Mouse (Mus musculus): ENCODE results near the gene Asic1. TPM values are rescaled to one million over a fixed set of nuclear protein-coding genes. Genes with fewer than 3 reads are reported as not detected.

The Asic1 gene
- polyA plus RNA-seq, 1 experiment from 2014 or later = 4.1 TPM

DNA sequence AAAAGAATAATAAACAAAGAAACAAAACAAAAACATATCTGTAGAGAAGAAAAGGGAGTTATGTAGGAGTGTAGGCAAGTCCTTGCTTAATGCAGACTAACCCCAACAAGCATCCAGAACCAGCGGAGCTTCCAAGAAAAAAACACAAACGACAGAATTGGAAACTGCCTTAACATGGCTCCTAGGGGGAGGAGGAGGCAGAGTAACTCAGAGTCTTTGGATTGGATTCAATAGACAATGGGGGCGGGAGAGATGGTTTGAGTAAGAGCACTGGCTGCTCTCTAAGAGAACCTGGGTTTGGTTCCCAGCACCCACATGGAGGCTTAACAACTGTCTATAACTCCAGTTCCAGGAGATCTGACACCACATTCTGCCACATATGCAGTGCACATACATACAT is 61.5 kb downstream of the Asic1 start:
- peaks cover 1% of the 10 kb centered on the region; the same call in 1 of the 2 replicates for H3K4me1 ChIP-seq (ENCODE audit: control insufficient read depth, insufficient read depth, low read length)
- H3K9me3 ChIP-seq (ENCODE audit: control insufficient read depth, low read length) = 0 out of 2 replicates have a peak, but pooled peaks cover 6% of the 10 kb centered on the region
- no peak overlapping the region for H3K4me2 ChIP-seq (ENCODE audit: low read depth, low read length)
- no peak for DNase-seq (ENCODE audit: low spot score)
- H3K27ac ChIP-seq (replicated peaks; ENCODE audit: low read depth, low read length) = no peak overlapping the region
- H3K36me3 ChIP-seq (ENCODE audit: control insufficient read depth, insufficient read depth, low read length) = peaks cover 78% of the 10 kb centered on the region
- WGBS = 95% methylated on average over 3 of the region's 3 CpGs
- ATAC-seq (ENCODE audit: low read depth) = no peak
- H3K27me3 ChIP-seq (replicated peaks; ENCODE audit: control insufficient read depth, insufficient read depth, low read length) = no peaks in the 10 kb centered on the region
- H3K9ac ChIP-seq (ENCODE audit: low read depth, low read length) = no peak overlapping the region
- H3K4me3 ChIP-seq (ENCODE audit: low read depth, low read length) = no peak overlapping the region

DNA sequence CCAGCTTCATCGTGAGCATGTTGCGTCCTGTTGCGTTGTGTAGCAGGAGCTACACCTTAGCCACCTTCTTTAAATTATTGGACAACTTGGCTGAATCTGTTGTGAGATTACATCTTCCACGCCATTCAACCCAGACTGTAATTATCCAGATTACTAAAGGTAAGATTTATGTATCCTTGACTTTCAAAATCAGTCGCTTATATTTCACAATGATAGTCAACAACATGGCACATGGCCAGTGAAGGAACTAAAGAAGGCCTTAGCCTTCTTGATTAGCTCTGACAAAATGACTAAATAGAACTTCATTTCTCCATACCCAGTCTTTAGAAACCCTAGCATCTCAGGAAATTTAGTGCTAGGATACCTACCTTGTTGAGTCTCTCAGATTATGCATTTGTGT is 63.0 kb downstream of the Asic1 start:
- Histone ChIP-seq H3K27me3 (replicated peaks; ENCODE audit: control insufficient read depth, insufficient read depth, low read length) (no peaks in the 10 kb centered on the region), H3K27ac (replicated peaks; ENCODE audit: low read depth, low read length) (no peak overlapping the region), H3K9ac (ENCODE audit: low read depth, low read length) (no peak overlapping the region), H3K4me1 (ENCODE audit: control insufficient read depth, insufficient read depth, low read length) (no peaks in the 10 kb centered on the region), H3K9me3 (ENCODE audit: control insufficient read depth, low read length) (0 out of 2 replicates have a peak, but pooled peaks cover 6% of the 10 kb centered on the region), H3K4me2 (ENCODE audit: low read depth, low read length) (no peak overlapping the region), H3K36me3 (ENCODE audit: control insufficient read depth, insufficient read depth, low read length) (peaks cover 83% of the 10 kb centered on the region), H3K4me3 (ENCODE audit: low read depth, low read length) (no peak overlapping the region)
- ATAC-seq (ENCODE audit: low read depth) (no peak), DNase-seq (ENCODE audit: low spot score) (no peak)
- 92% methylated on average over 5 of the region's 5 CpGs for WGBS

DNA sequence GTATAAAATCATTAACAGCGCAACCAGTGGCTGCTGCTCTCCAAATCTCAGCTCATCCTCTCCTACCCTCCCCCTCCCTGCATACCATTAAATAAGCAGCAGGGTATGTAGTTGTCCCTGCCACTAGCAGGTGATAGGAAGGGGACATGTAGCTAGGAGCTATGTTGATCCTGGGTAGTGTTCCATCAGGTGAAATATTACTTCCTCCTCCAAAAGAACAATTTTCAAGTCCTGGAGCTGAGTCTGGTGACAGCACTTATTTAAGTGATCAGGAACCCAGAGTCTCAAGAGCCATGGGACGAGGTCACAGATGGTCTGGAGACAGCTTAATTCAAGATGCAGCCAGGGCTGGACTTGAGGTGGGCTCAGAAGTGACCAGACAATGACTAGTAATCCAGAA is 65.5 kb downstream of the Asic1 start:
- H3K4me1 ChIP-seq (ENCODE audit: control insufficient read depth, insufficient read depth, low read length) = no peaks in the 10 kb centered on the region
- DNase-seq (ENCODE audit: low spot score) = no peak
- H3K4me2 ChIP-seq (ENCODE audit: low read depth, low read length) = no peak overlapping the region
- H3K9ac ChIP-seq (ENCODE audit: low read depth, low read length) = no peak overlapping the region
- 96% methylated on average over 2 of the region's 2 CpGs for WGBS
- H3K27ac ChIP-seq (replicated peaks; ENCODE audit: low read depth, low read length) = no peak overlapping the region
- ATAC-seq (ENCODE audit: low read depth) = no peak
- peaks cover 87% of the 10 kb centered on the region for H3K36me3 ChIP-seq (ENCODE audit: control insufficient read depth, insufficient read depth, low read length)
- no peak overlapping the region for H3K4me3 ChIP-seq (ENCODE audit: low read depth, low read length)
- no peaks in the 10 kb centered on the region for H3K9me3 ChIP-seq (ENCODE audit: control insufficient read depth, low read length)
- H3K27me3 ChIP-seq (replicated peaks; ENCODE audit: control insufficient read depth, insufficient read depth, low read length) = no peaks in the 10 kb centered on the region

DNA sequence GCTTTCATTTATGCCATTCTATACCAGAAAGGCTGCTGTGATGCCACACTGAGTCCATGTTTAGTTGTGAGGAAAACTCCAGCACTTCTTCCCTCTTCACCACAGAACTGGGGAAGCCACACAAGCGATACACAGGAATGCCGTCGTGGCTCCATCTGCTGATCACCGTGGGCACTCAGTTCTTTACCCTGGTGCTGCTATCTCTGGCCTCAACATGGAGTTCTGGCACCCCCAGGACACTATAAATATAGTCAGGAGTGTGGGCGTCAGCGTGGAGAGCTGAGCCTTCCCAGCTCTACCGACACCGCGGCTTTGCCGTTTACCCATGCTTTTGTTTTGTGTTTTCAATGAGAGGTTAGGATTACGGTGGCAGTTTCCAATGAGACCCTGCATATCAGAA is 66.5 kb downstream of the Asic1 start:
- peaks cover 92% of the 10 kb centered on the region for H3K36me3 ChIP-seq (ENCODE audit: control insufficient read depth, insufficient read depth, low read length)
- ATAC-seq (ENCODE audit: low read depth) = no peak
- H3K27me3 ChIP-seq (replicated peaks; ENCODE audit: control insufficient read depth, insufficient read depth, low read length) = no peaks in the 10 kb centered on the region
- no peak overlapping the region for H3K4me2 ChIP-seq (ENCODE audit: low read depth, low read length)
- no peak for DNase-seq (ENCODE audit: low spot score)
- H3K9me3 ChIP-seq (ENCODE audit: control insufficient read depth, low read length) = no peaks in the 10 kb centered on the region
- H3K27ac ChIP-seq (replicated peaks; ENCODE audit: low read depth, low read length) = no peak overlapping the region
- H3K4me1 ChIP-seq (ENCODE audit: control insufficient read depth, insufficient read depth, low read length) = no peaks in the 10 kb centered on the region
- no peak overlapping the region for H3K4me3 ChIP-seq (ENCODE audit: low read depth, low read length)
- H3K9ac ChIP-seq (ENCODE audit: low read depth, low read length) = no peak overlapping the region
- WGBS = 89% methylated on average over 11 of the region's 11 CpGs

DNA sequence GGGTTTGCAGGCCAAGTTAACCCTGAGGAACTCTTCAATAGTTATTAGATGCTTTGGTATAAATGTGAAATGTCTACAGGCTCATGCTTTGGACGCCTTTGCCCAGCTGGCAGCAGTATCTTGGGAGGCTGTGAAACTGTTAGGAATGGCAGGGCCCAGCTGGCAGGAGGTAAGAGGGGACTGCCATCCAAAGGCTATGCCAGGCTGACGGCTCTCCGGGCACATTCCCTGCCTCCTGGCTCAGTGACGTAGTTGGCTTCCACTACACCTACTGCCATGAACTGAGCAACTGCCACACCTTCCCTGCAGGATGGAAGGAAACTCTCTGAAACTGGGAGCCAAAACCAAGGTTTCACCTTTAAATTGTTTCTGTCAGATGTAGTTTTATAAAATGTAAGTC is 70.1 kb downstream of the Asic1 start:
- no peak overlapping the region for H3K9ac ChIP-seq (ENCODE audit: low read depth, low read length)
- no peak overlapping the region for H3K4me2 ChIP-seq (ENCODE audit: low read depth, low read length)
- WGBS = 93% methylated on average over 4 of the region's 4 CpGs
- no peak for ATAC-seq (ENCODE audit: low read depth)
- no peaks in the 10 kb centered on the region for H3K4me1 ChIP-seq (ENCODE audit: control insufficient read depth, insufficient read depth, low read length)
- H3K27ac ChIP-seq (replicated peaks; ENCODE audit: low read depth, low read length) = no peak overlapping the region
- H3K27me3 ChIP-seq (replicated peaks; ENCODE audit: control insufficient read depth, insufficient read depth, low read length) = no peaks in the 10 kb centered on the region
- H3K36me3 ChIP-seq (ENCODE audit: control insufficient read depth, insufficient read depth, low read length) = peaks cover 90% of the 10 kb centered on the region
- no peaks in the 10 kb centered on the region for H3K9me3 ChIP-seq (ENCODE audit: control insufficient read depth, low read length)
- H3K4me3 ChIP-seq (ENCODE audit: low read depth, low read length) = no peak overlapping the region
- no peak for DNase-seq (ENCODE audit: low spot score)

Other genes with a start within 250 kb of the Asic1 start
- 12.5 and 13.1 TPM in 2 replicates for gene Nckap5l, start 212.6 kb upstream of the Asic1 start, polyA plus RNA-seq (2014; fragmentation: Nextera tagmentation; extraction: Ambion mirVana)
- gene Bcdin3d, start 195.6 kb upstream of the Asic1 start, polyA plus RNA-seq (2014; fragmentation: Nextera tagmentation; extraction: Ambion mirVana) = 10.8 and 12.9 TPM in 2 replicates
- gene Faim2, start 142.2 kb upstream of the Asic1 start, polyA plus RNA-seq (2014; fragmentation: Nextera tagmentation; extraction: Ambion mirVana) = 1.1 and 1.5 TPM in 2 replicates
- gene Aqp2, start 91.3 kb upstream of the Asic1 start, polyA plus RNA-seq (2014; fragmentation: Nextera tagmentation; extraction: Ambion mirVana) = 0.11 TPM in 1 of 2 replicates, not detected in the other
- gene Aqp5, start 79.6 kb upstream of the Asic1 start, polyA plus RNA-seq (2014; fragmentation: Nextera tagmentation; extraction: Ambion mirVana) = 1.8 and 2.9 TPM in 2 replicates
- not detected in 2 replicates for gene Aqp6, start 69.0 kb upstream of the Asic1 start, polyA plus RNA-seq (2014; fragmentation: Nextera tagmentation; extraction: Ambion mirVana)
- 75.7 and 89.8 TPM in 2 replicates for gene Racgap1, start 18.7 kb upstream of the Asic1 start, polyA plus RNA-seq (2014; fragmentation: Nextera tagmentation; extraction: Ambion mirVana)
- gene Smarcd1, start 31.8 kb downstream of the Asic1 start, polyA plus RNA-seq (2014; fragmentation: Nextera tagmentation; extraction: Ambion mirVana) = 27.9 and 35.6 TPM in 2 replicates
- gene Gm17349, start 35.1 kb downstream of the Asic1 start, polyA plus RNA-seq (2014; fragmentation: Nextera tagmentation; extraction: Ambion mirVana) = not detected in 2 replicates
- gene Gpd1, start 47.1 kb downstream of the Asic1 start, polyA plus RNA-seq (2014; fragmentation: Nextera tagmentation; extraction: Ambion mirVana) = 2.0 and 7.3 TPM in 2 replicates
- gene Cox14, start 55.2 kb downstream of the Asic1 start, polyA plus RNA-seq (2014; fragmentation: Nextera tagmentation; extraction: Ambion mirVana) = 176 and 180 TPM in 2 replicates
- 70.3 and 81.1 TPM in 2 replicates for gene Cers5, start 102.5 kb downstream of the Asic1 start, polyA plus RNA-seq (2014; fragmentation: Nextera tagmentation; extraction: Ambion mirVana)
- 66.6 and 72.6 TPM in 2 replicates for gene Lima1, start 205.1 kb downstream of the Asic1 start, polyA plus RNA-seq (2014; fragmentation: Nextera tagmentation; extraction: Ambion mirVana)